Mouse (Mus musculus) ES-E14 (cell line): ENCODE data around the gene Acsl1. TPM values are rescaled to one million over a fixed set of nuclear protein-coding genes. Genes with fewer than 3 reads are reported as not detected.

Source experiments
- DNase-seq: peaks from one replicate; pipeline ENCODE4 v3.0.0-alpha.2; 2013; ENCODE audit warnings: low read depth, low spot score
- H3K27ac ChIP-seq: 2 replicates; pipeline ENCODE4 v1.5.1; 2012; ENCODE audit warnings: low read depth, mild to moderate bottlenecking, low read length, moderate library complexity, mixed read lengths; ENCODE audit not compliant: poor library complexity, insufficient read depth, severe bottlenecking
- H3K36me3 ChIP-seq: 2 replicates; pipeline ENCODE4 v1.6.1; 2012; ENCODE audit warnings: mild to moderate bottlenecking, low read length, moderate library complexity, mixed read lengths; ENCODE audit not compliant: control insufficient read depth, poor library complexity, insufficient read depth, severe bottlenecking
- H3K4me1 ChIP-seq, 2 experiments: fragments of 150-350 bp in 1 of 2; sonication (generic) in 1 of 2; 2 replicates each; pipeline ENCODE4 v1.6.1; 2012; ENCODE audit warnings: low read length in 2 of 2, mild to moderate bottlenecking in 1 of 2, mixed read lengths in 1 of 2; ENCODE audit not compliant: control insufficient read depth in 2 of 2, insufficient read depth in 2 of 2, poor library complexity in 1 of 2
- H3K4me3 ChIP-seq, 2 experiments: fragments of 150-350 bp in 1 of 2; sonication (generic) in 1 of 2; 2 replicates each; pipeline ENCODE4 v1.5.1; 2012; ENCODE audit warnings: low read length in 2 of 2, low read depth in 1 of 2, mild to moderate bottlenecking in 1 of 2, mixed read lengths in 1 of 2; ENCODE audit not compliant: insufficient read depth in 1 of 2, poor library complexity in 1 of 2, severe bottlenecking in 1 of 2
- H3K9ac ChIP-seq: 2 replicates; pipeline ENCODE4 v1.6.1; 2012; ENCODE audit warnings: low read depth, mild to moderate bottlenecking, low read length, mixed read lengths; ENCODE audit not compliant: poor library complexity, insufficient read depth, severe bottlenecking
- H3K9me3 ChIP-seq: fragments of 150-350 bp; sonication (generic); 2 replicates; pipeline ENCODE4 v1.6.1; 2012; ENCODE audit warnings: low read depth, mild to moderate bottlenecking, low read length; ENCODE audit not compliant: control insufficient read depth, insufficient read depth
- CHD2 ChIP-seq: IDR thresholded peaks from 2 replicates; pipeline ENCODE4 v1.6.1; 2014; ENCODE audit warnings: mild to moderate bottlenecking, low read depth, low read length, inconsistent platforms
- HCFC1 ChIP-seq: IDR thresholded peaks from 2 replicates; pipeline ENCODE4 v1.6.1; 2012; ENCODE audit warnings: low read length, inconsistent platforms, borderline replicate concordance; ENCODE audit not compliant: insufficient read depth
- MAFK ChIP-seq: IDR thresholded peaks from 2 replicates; pipeline ENCODE4 v1.6.1; 2014; ENCODE audit warnings: mild to moderate bottlenecking, low read depth, low read length, inconsistent platforms; ENCODE audit not compliant: insufficient read depth
- ZC3H11A ChIP-seq: IDR thresholded peaks from 2 replicates; pipeline ENCODE4 v1.6.1; 2012; ENCODE audit warnings: low read depth, mild to moderate bottlenecking, inconsistent platforms, low read length, borderline replicate concordance
- ZNF384 ChIP-seq: IDR thresholded peaks from 2 replicates; pipeline ENCODE4 v1.6.1; 2012; ENCODE audit warnings: low read depth, low read length, inconsistent platforms
- in situ Hi-C, 2 experiments: fragments of 600-800 bp; cut with MboI; formaldehyde crosslinking; loops; one replicate each; pipeline ENCODE4 v1.15.1; 2025; ENCODE audit warnings: low sequenced_read_pairs in 2 of 2, inconsistent platforms in 1 of 2; ENCODE audit not compliant: unreplicated experiment in 2 of 2
- total RNA-seq: library from RNA; depleted of rRNA; stranded (reverse); fragments of 300-350 nt; gene quantifications from 2 replicates; pipeline ENCODE4 v1.2.3, GENCODE M21; 2012

Gene Acsl1
- total RNA-seq, 1 experiment = 17.4 TPM

DNA sequence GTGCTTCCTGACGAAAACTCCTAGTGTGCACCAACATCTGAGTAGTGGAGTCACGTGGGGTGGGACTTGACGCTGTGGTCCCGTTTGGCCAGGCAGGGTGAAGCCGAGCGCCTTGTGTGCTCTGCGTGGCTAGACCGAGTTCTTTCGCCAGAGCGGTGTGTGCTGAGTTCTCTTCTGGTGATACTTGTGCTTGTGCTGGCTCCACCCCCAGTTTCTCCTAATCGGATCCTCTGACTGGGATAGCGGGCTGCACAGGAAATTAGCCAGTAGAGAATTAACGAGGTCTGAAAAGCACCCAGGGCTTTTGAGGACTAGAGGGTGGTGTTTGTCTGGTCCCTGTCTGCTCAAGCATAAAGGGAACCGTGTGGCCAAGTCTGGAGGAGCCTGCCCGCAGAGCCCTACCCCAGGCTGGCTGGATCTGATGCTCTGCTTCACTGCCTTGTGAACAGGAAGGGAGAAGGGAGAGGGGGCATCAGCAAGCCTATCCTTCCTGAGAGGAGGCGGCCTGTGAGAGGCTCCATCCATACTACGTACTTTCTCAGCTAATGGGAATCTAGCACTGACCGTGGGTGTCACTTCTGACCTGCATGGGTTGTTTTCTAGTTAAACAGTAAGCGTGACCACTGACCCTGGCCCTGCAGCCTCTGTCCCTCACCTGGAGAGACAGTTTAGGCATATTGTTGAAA is 28.7 kb downstream of the Acsl1 start:
- H3K9ac ChIP-seq = no peak overlapping the region
- in situ Hi-C loops = no loop called here
- H3K9me3 ChIP-seq = no peaks in the 10 kb centered on the region
- TF ChIP-seq ZNF384 (no peak), HCFC1 (no peak)
- no peak for DNase-seq
- H3K4me1 ChIP-seq = peaks cover 3 to 19% of the 10 kb centered on the region in 2 experiments; a peak in 2 of 4 replicates
- H3K36me3 ChIP-seq = no peaks in the 10 kb centered on the region
- H3K27ac ChIP-seq = no peak overlapping the region
- 0 out of 4 replicates have a peak overlapping the region, but pooled peaks of 1 of the 2 experiments have one; percentile 12 for H3K4me3 ChIP-seq

GRCm38 (mm10) chr8:46502333-46503071 is 31.7 kb downstream of the Acsl1 start:
- in situ Hi-C loops = no loop called here
- no peak overlapping the region for H3K4me3 ChIP-seq
- TF ChIP-seq MAFK (no peak), ZNF384 (no peak)
- no peaks in the 10 kb centered on the region for H3K36me3 ChIP-seq
- H3K27ac ChIP-seq = no peak overlapping the region
- no peak for DNase-seq
- no peaks in the 10 kb centered on the region for H3K9me3 ChIP-seq
- H3K4me1 ChIP-seq = peaks cover 3 to 19% of the 10 kb centered on the region in 2 experiments; a peak in 2 of 4 replicates
- H3K9ac ChIP-seq = no peak overlapping the region

- H3K9ac ChIP-seq = no peak overlapping the region
- in situ Hi-C loops = no loop called here
- no peak for DNase-seq
Observed at GRCm38 (mm10) chr8:46503072-46503695, 32.3 kb downstream of the Acsl1 start.

DNA sequence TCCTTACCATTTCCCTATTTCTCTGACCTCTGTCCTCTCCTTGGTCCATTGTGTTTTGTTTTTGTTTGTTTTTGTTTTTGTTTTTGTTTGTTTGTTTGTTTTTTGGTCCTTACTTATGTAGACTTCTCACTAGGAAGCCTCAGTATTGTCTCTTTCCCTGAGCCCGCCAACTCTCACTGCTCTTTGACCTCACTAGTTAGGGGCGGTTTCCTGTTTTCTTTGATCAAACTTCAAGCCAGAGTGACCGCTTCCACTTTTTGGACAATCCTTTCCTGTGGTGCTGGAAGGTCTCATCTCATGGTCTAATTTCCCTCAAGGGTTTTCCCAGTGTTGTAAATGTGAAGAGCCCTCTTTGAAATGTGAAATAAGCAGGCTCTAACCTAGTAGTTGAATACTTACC is 33.4 kb downstream of the Acsl1 start:
- Histone ChIP-seq H3K9me3 (no peaks in the 10 kb centered on the region), H3K36me3 (no peaks in the 10 kb centered on the region), H3K4me3 (no peak overlapping the region), H3K9ac (no peak overlapping the region), H3K27ac (no peak overlapping the region), H3K4me1 (peaks cover 3 to 19% of the 10 kb centered on the region in 2 experiments; a peak in 2 of 4 replicates)
- no peak for DNase-seq
- in situ Hi-C loops = no loop called here
- TF ChIP-seq MAFK = no peak
- TF ChIP-seq HCFC1 = no peak
- TF ChIP-seq ZC3H11A = no peak
- no peak for TF ChIP-seq ZNF384
- no peak for TF ChIP-seq CHD2

More at GRCm38 (mm10) chr8:46503072-46503695, 32.3 kb downstream of the Acsl1 start:
- no peak for TF ChIP-seq CHD2
- no peak for TF ChIP-seq HCFC1
- TF ChIP-seq ZNF384 = no peak
- TF ChIP-seq ZC3H11A = no peak
- TF ChIP-seq MAFK = no peak
- H3K27ac ChIP-seq = no peak overlapping the region
- H3K9me3 ChIP-seq = no peaks in the 10 kb centered on the region
- H3K36me3 ChIP-seq = no peaks in the 10 kb centered on the region
- peaks cover 3 to 19% of the 10 kb centered on the region in 2 experiments; a peak in 2 of 4 replicates for H3K4me1 ChIP-seq
- H3K4me3 ChIP-seq = no peak overlapping the region
